Mouse (Mus musculus) kidney, postnatal 14 days (tissue): ENCODE results near the gene Gm5114.
"Not testable (repeated sequence)": the region's sequence is repeated elsewhere in the genome, so short reads cannot be mapped to it uniquely, and the experiment has no call there.

Experiments used
- DNase-seq: peaks from one replicate; pipeline ENCODE4 v3.0.0; 2022; ENCODE audit warnings: mixed read lengths

The Gm5114 gene

DNA sequence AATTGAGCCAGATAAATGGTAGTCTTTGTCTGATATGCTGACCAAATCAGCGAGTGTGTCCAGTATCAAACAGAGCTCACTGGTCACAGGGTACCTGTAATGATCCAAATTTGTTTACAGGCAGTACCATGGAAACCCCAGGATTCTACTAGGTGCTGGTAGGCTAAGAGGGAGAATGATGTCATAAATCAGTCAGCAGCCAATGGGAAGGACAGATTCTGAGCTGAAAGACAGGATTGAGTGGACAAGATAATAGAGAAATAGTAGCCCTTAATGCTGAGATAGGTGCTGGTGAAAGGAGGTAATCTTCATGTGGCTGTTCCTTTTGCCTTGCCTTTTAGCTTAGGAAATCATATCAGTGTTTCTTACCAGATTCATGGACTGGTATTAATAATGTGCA, at the start of gene Gm5114:
TSS of gene Gm5114 (minus strand) at position 101 of the 400 bp plus-strand sequence.
- not testable (repeated sequence) for DNase-seq

DNA sequence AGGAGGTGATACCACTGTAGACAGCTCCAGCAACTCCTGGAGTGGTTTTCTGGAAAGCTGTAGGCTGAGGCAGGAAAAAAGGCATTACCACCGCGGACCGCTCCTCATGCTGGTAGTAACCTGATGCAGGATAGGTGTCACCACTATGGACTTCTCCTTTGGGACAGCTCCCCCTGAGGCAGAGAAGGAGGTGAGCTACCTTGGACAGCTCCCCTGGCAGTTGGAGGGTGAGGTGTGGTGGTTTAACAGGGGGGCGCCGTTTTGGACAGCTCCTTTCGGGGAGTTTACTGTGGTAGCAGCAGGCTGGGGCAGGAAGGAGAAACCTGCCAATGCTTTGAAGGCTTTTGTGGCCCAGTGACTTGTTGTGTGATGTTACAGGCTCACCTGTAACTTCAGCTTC, 42.8 kb upstream of the Gm5114 start:
- peak; percentile 57 for DNase-seq

DNA sequence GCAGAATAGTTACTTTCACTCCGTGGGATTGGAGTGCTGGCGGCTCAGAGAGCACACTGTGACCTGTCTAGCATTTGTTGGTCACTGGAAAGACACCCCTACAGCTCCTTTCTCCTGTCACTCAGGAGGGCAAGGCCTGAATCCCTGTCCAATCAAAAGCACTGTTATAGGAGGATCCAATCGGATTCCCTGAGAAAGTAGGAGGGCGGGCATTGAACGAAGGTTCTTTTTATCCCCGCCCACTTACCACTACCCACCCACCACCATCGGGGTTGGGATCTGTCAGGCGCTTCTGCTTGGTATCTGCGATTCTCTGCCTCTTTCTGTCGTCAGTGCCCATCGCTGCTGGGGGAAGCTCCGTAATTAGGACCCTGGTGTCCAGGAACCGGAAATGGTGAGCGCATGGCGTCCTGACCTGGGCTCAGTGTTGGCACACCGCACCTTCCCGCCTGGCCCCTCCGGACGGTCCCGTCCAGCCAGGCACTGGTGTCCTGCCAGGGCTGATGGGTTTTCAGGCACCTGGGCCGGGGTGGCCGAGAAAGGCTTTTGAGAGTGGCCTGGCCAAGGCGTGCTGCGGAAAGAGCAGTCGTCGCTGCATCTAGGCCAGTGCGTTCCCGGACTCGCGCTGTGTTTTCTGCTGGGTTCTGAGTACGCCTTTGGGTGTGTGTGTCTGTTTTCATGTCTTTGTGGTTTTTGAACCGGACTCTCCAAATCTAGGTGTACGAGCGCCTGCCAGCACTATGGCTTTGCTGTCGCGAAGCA, 36.5 kb upstream of the Gm5114 start:
- DNase-seq: peak; percentile 90

DNA sequence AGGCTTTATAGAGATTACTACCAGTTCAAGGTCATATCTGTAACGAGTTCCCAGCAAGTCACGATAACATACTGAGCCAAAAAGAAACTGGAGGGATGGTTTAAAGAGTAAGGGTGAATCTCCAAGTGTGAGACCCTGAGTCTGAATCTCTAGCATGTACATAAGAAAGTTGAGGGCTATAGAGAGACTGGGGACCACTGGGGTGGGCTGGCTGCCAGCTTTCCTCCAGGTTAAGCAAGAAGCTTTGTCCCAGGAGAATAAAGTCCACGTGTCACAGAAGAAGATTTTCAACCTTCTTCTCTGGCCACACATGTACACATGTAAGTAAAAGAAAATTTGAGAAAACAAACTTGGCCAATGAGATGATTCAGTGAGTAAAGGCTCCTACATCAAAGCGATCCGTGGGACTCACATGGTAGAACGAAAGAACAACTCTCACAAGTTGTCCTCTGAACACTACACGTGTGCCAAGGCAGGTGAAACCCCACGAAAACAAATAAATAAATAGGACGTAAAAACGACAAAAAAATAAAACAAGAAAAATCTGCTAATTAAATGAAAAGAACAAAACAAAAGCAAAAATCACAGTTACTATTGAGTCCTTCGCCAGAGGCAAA, 35.8 kb upstream of the Gm5114 start:
- DNase-seq: peak; percentile 5

DNA sequence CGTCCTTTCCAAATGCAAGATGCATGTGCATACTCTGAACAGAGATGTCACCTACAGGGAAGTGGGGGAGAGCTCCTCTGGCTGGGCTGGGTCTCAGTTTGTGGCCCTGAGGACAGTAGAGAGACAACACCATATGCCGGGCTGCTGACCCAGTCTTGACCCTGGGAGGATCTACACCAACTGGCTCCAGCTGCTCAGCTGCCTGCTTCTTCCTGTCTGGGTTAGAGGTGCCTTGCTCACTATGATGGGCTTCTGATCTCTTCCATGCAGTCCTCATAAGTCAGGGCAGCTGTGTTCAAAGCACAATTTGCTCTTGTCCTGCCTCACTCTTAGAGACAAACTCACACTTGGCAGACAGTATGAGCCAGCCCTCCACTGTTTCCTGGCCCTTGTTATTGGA, 28.3 kb upstream of the Gm5114 start:
- peak; percentile 12 for DNase-seq

DNA sequence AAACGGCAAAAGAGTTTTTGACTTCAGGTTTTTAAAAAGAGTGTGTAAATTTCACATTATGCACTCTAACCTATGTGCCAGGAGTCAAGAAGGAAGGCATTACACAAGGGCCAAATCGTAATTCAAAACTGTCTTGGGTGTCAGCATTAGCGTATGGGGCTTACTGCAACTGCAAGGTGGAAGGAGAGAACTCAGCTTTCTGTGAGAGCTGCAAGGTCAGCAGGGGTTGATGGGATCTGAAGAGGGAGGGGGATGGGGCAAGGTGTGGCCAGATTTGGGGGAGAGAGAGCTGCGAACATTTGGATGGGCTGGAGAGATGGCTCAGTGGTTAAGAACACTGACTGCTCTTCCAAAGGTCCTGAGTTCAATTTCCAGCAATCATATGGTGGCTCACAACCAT, 27.4 kb upstream of the Gm5114 start:
- DNase-seq: no peak
